Mouse (Mus musculus) thymus, postnatal 4 days (tissue): ENCODE measurements around the gene Slc1a7.

Source experiments
- DNase-seq: peaks from one replicate; pipeline ENCODE4 v3.0.0; 2021

Gene Slc1a7

GRCm38 (mm10) chr4:107971162-107971561, 3.0 kb downstream of the Slc1a7 start:
- no peak for DNase-seq

GRCm38 (mm10) chr4:107974527-107974926, 6.4 kb downstream of the Slc1a7 start:
- peak; percentile 28 for DNase-seq

- no peak for DNase-seq
These were observed 6.9 kb downstream of the Slc1a7 start for GRCm38 (mm10) chr4:107975004-107975403.

- DNase-seq: no peak
These were observed 9.5 kb downstream of the Slc1a7 start for GRCm38 (mm10) chr4:107977593-107977992.

GRCm38 (mm10) chr4:107979530-107979929, 11.4 kb downstream of the Slc1a7 start:
- no peak for DNase-seq

- no peak for DNase-seq
These were observed 12.0 kb downstream of the Slc1a7 start for GRCm38 (mm10) chr4:107980002-107980600.

- DNase-seq: no peak
These were observed 15.6 kb downstream of the Slc1a7 start for GRCm38 (mm10) chr4:107983717-107984116.

- DNase-seq: no peak
These were observed 16.3 kb downstream of the Slc1a7 start for GRCm38 (mm10) chr4:107984282-107984981.

- no peak for DNase-seq
These were observed 17.7 kb downstream of the Slc1a7 start for GRCm38 (mm10) chr4:107985812-107986211.

GRCm38 (mm10) chr4:107986386-107987168, 18.4 kb downstream of the Slc1a7 start:
- no peak for DNase-seq

- DNase-seq: peak; percentile 61
These were observed 20.8 kb downstream of the Slc1a7 start for GRCm38 (mm10) chr4:107988931-107989330.

- no peak for DNase-seq
These were observed 22.7 kb downstream of the Slc1a7 start for GRCm38 (mm10) chr4:107990818-107991217.

- DNase-seq: no peak
These were observed 23.7 kb downstream of the Slc1a7 start for GRCm38 (mm10) chr4:107991879-107992278.

GRCm38 (mm10) chr4:107995011-107995410, 26.9 kb downstream of the Slc1a7 start:
- DNase-seq: no peak

- no peak for DNase-seq
These were observed 27.6 kb downstream of the Slc1a7 start for GRCm38 (mm10) chr4:107995727-107996126.

GRCm38 (mm10) chr4:107996418-107996986, 28.4 kb downstream of the Slc1a7 start:
- DNase-seq: no peak

- no peak for DNase-seq
These were observed 30.7 kb downstream of the Slc1a7 start for GRCm38 (mm10) chr4:107998641-107999332.

GRCm38 (mm10) chr4:107999380-107999779, 31.2 kb downstream of the Slc1a7 start:
- no peak for DNase-seq

GRCm38 (mm10) chr4:108005328-108005727, 37.2 kb downstream of the Slc1a7 start:
- no peak for DNase-seq

GRCm38 (mm10) chr4:108007532-108008103, 39.5 kb downstream of the Slc1a7 start:
- DNase-seq: no peak

GRCm38 (mm10) chr4:108008541-108008940, 40.4 kb downstream of the Slc1a7 start:
- DNase-seq: no peak

- no peak for DNase-seq
These were observed 46.3 kb downstream of the Slc1a7 start for GRCm38 (mm10) chr4:108014466-108014865.
